Mouse (Mus musculus): ENCODE measurements around the gene Myo1g.

GRCm38 (mm10) chr11:6489257-6489656 is 31.5 kb downstream of the Myo1g start:
- TF ChIP-seq CTCF (IDR thresholded peaks at IDR 0.05; ENCODE audit: low read depth): no peak
- TF ChIP-seq EP300 (optimal IDR thresholded peaks at IDR 0.05): no peak

Data from stomach, postnatal 0 days (tissue).